Mouse (Mus musculus): ENCODE results near the gene Wdr48.

Gene Wdr48

GRCm38 (mm10) chr9:119970221-119970620 is 75.5 kb downstream of the Wdr48 start:
- DNase-seq: peak; percentile 62 to 76

- peak; percentile 84 to 85 for DNase-seq
Measured at GRCm38 (mm10) chr9:119970763-119971656, 76.3 kb downstream of the Wdr48 start.

GRCm38 (mm10) chr9:119972166-119972565 is 77.5 kb downstream of the Wdr48 start:
- peak in 1 of 2 experiments; percentile 30 for DNase-seq

- DNase-seq: peak; percentile 64 to 75
Measured at GRCm38 (mm10) chr9:119972582-119972981, 77.9 kb downstream of the Wdr48 start.

- peak in 1 of 2 experiments; percentile 27 for DNase-seq
Measured at GRCm38 (mm10) chr9:119973281-119973680, 78.6 kb downstream of the Wdr48 start.

- DNase-seq: peak; percentile 24 to 42
Measured at GRCm38 (mm10) chr9:119973869-119974520, 79.3 kb downstream of the Wdr48 start.

- no peak for DNase-seq
Measured at GRCm38 (mm10) chr9:119974609-119975008, 79.9 kb downstream of the Wdr48 start.

GRCm38 (mm10) chr9:119975286-119975685 is 80.6 kb downstream of the Wdr48 start:
- DNase-seq: no peak
